ENCODE assay signal across 7 mouse cellular contexts in the genomic region with DNA sequence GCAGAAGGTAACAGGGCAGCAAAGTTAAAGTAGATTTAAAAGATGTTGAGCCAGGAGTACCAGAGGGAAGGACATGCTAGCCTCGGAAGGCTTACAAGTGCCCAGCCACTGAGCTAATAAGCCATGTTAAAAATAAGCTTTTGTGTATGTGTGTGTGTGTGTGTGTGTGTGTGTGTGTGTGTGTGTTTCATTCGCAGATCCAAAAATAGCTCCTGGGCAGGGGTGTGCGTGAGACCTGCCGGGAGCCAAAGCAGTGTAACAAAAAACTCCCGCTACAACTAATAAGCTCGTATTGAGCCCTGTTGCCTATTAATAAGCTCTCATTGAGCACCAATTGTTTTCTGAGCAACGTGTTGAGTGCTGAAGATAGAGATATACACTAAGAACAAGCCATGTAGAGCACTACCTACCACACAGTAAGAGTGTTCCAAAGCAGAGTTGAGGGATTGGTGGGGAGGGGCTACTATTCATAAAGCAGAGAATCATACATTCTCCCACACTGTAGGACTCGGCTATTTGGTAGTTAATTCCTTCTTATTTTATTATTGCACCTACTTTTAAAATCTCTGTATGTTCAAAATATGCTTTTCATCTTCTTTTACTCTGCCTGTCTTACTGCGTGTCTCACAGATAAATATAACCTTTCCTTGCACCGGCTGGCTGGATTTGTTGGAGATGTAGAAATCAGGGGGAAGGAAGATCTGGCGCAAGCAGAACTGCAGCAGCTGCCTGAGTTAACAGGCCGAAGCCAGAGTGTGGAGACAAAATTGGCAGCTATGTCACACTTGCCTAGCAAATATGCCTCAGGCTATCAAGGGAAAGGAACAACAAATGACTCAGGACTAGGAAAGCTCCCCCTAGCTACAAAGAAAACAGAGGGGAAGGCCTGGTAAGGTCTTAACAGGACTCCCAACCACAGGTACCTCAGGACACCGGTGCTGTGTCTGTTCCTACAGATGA. TPM values are rescaled to one million over a fixed set of nuclear protein-coding genes. Genes with fewer than 3 reads are reported as not detected.
A peak's percentile ranks its signal among the peaks of the same experiment; 100 is the strongest.
DNase-seq lines count a peak whose midpoint lies in the region; ATAC-seq lines count a peak whose summit lies in the region.

No protein-coding gene starts in this region.

- no peak for DNase-seq in midbrain, embryonic 11.5 days (ENCODE audit: low spot score, missing footprints)
- peak; percentile 19 to 45 for DNase-seq in cerebellum, postnatal 25 days
- DNase-seq in left cerebral cortex, postnatal 25 days (ENCODE audit: low spot score in 2 of 2), result peak; percentile 69 to 96
- DNase-seq in thymus, postnatal 10 days (ENCODE audit: low spot score in 2 of 2), result no peak

- WGBS in midbrain, embryonic 15.5 days, result 52% methylated on average over 13 of the region's 13 CpGs
- 82% methylated on average over 13 of the region's 13 CpGs for WGBS in midbrain, embryonic 11.5 days
- WGBS in heart, embryonic 12.5 days, result 36% methylated on average over 13 of the region's 13 CpGs

- H3K4me2 ChIP-seq in midbrain, embryonic 15.5 days, result no peak overlapping the region
- H3K4me2 ChIP-seq in midbrain, embryonic 11.5 days, result no peak overlapping the region
- H3K4me2 ChIP-seq in heart, embryonic 12.5 days, result peak overlapping the region; percentile 48

- no peaks in the 10 kb centered on the region for H3K36me3 ChIP-seq in midbrain, embryonic 15.5 days (replicated peaks)
- H3K36me3 ChIP-seq in midbrain, embryonic 11.5 days (ENCODE audit: control insufficient read depth, insufficient read depth, low read length), result no peaks in the 10 kb centered on the region
- no peaks in the 10 kb centered on the region for H3K36me3 ChIP-seq in heart, embryonic 12.5 days

- H3K9me3 ChIP-seq in midbrain, embryonic 15.5 days, result no peaks in the 10 kb centered on the region
- no peaks in the 10 kb centered on the region for H3K9me3 ChIP-seq in midbrain, embryonic 11.5 days (ENCODE audit: control insufficient read depth, low read length)
- peaks cover 3% of the 10 kb centered on the region; the same call in 1 of the 2 replicates for H3K9me3 ChIP-seq in heart, embryonic 12.5 days (replicated peaks)

- intact Hi-C loops in left cerebral cortex, postnatal 25 days (cut with DNase I), result loop anchor here (2.0 to 5.0 kb wide), 5 partner anchors 28 to 205 kb away; no protein-coding TSS in a partner anchor

- H3K4me3 ChIP-seq in midbrain, embryonic 15.5 days, result no peak overlapping the region
- H3K4me3 ChIP-seq in midbrain, embryonic 11.5 days (ENCODE audit: low read depth, low read length), result no peak overlapping the region
- no peak overlapping the region for H3K4me3 ChIP-seq in heart, embryonic 12.5 days

- H3K27ac ChIP-seq in midbrain, embryonic 15.5 days, result no peak overlapping the region
- no peak overlapping the region for H3K27ac ChIP-seq in midbrain, embryonic 11.5 days (ENCODE audit: low read depth, low read length)
- peak overlapping the region; percentile 85 for H3K27ac ChIP-seq in heart, embryonic 12.5 days (ENCODE audit: poor library complexity, severe bottlenecking)

- H3K9ac ChIP-seq in midbrain, embryonic 15.5 days, result no peak overlapping the region
- no peak overlapping the region for H3K9ac ChIP-seq in midbrain, embryonic 11.5 days (ENCODE audit: low read length)
- no peak overlapping the region; the same call in 1 of the 2 replicates for H3K9ac ChIP-seq in heart, embryonic 12.5 days

- no peaks in the 10 kb centered on the region; the same call in 1 of the 2 replicates for H3K4me1 ChIP-seq in midbrain, embryonic 15.5 days
- no peaks in the 10 kb centered on the region for H3K4me1 ChIP-seq in midbrain, embryonic 11.5 days (ENCODE audit: control insufficient read depth, insufficient read depth, low read length)
- H3K4me1 ChIP-seq in heart, embryonic 12.5 days (replicated peaks), result peaks cover 33% of the 10 kb centered on the region

- no peaks in the 10 kb centered on the region for H3K27me3 ChIP-seq in midbrain, embryonic 15.5 days (replicated peaks)
- H3K27me3 ChIP-seq in midbrain, embryonic 11.5 days (ENCODE audit: control insufficient read depth, insufficient read depth, low read length), result no peaks in the 10 kb centered on the region
- H3K27me3 ChIP-seq in heart, embryonic 12.5 days (replicated peaks), result no peaks in the 10 kb centered on the region

- ATAC-seq in midbrain, embryonic 15.5 days (replicated peaks), result peak; percentile 30; the same call in 1 of the 2 replicates
- no peak for ATAC-seq in midbrain, embryonic 11.5 days (ENCODE audit: low FRiP score)
- peak; percentile 47; the same call in 1 of the 2 replicates for ATAC-seq in heart, embryonic 12.5 days (ENCODE audit: insufficient number of reproducible peaks, low FRiP score)
- no peak for ATAC-seq in inflammation-experienced regulatory T-cells, adult 6 months

RNA-seq across cellular contexts. Expression of gene Zcchc2, which starts 43.3 kb away (rescaled TPM):
- 2.3 and 2.7 TPM in 2 replicates for polyA plus RNA-seq in midbrain, embryonic 15.5 days (2015; fragmentation: Nextera tagmentation; extraction: Ambion mirVana)
- 1.7 and 1.8 TPM in 2 replicates for polyA plus RNA-seq in midbrain, embryonic 11.5 days (2014; fragmentation: Nextera tagmentation; extraction: Ambion mirVana)
- 2.0 and 2.3 TPM in 2 replicates for polyA plus RNA-seq in heart, embryonic 12.5 days (2016; fragmentation: Nextera tagmentation; extraction: Ambion mirVana)
- total RNA-seq in left cerebral cortex, postnatal 25 days (2021), result 10 to 100 TPM; 22.1 to 27.1 TPM
- polyA plus RNA-seq in inflammation-experienced regulatory T-cells, adult 6 months (2017; shearing (Covaris generic)), result 1 to 10 TPM; 5.6 to 9.4 (median 6.8) TPM

Comparison
In these comparisons a context has a peak if more than half of its experiments do, and no peak if none do; other contexts are left out.
1. ATAC-seq: peak in midbrain, embryonic 15.5 days (single experiment) and heart, embryonic 12.5 days (single experiment); none in midbrain, embryonic 11.5 days (single experiment) and inflammation-experienced regulatory T-cells, adult 6 months (single experiment).
2. DNase-seq: peak in cerebellum, postnatal 25 days (2 of 2) and left cerebral cortex, postnatal 25 days (2 of 2); none in midbrain, embryonic 11.5 days (single experiment) and thymus, postnatal 10 days (0 of 2).